Mouse (Mus musculus) skeletal muscle tissue, postnatal 0 days (tissue): ENCODE results near the gene Rfpl4b. TPM values are rescaled to one million over a fixed set of nuclear protein-coding genes. Genes with fewer than 3 reads are reported as not detected.

Experiments used
- polyA plus RNA-seq: library from polyadenylated mRNA; unstranded; fragments of >200 nt; fragmentation: Nextera tagmentation; extraction: Ambion mirVana; gene quantifications from 2 replicates; pipeline ENCODE4 v1.2.1, GENCODE M21; 2015

Rfpl4b gene
- polyA plus RNA-seq: not detected in 2 replicates

DNA sequence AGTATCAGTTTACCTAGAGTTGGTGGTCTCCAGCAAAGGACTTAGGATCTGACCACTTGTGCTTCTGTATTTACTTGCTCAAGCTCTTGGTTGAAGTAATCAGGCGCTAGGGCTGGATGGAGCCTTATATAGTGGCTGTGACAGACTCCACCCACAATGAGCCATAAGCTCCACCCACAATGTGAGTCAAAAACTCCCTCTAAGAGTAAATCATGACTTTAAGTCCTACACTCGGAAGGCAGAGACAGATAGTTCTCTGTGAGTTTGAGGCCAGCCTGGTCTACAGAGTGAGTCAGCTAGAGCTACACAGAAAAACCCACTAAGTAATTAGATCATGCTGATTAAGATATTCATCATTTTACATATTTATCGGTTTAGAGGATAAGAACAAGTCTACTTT lies at the start of gene Rfpl4b:
TSS of gene Rfpl4b (minus strand) at position 101 of the 400 bp plus-strand sequence.

Other genes starting within 250 kb of the Rfpl4b start
- gene Lama4, start 143.7 kb upstream of the Rfpl4b start, polyA plus RNA-seq: 49.2 and 51.6 TPM in 2 replicates